Mouse (Mus musculus): ENCODE results near the gene Rora. TPM values are rescaled to one million over a fixed set of nuclear protein-coding genes. Genes with fewer than 3 reads are reported as not detected.
A peak's percentile ranks its signal among the peaks of the same experiment; 100 is the strongest.

Gene Rora
- polyA plus RNA-seq, 1 experiment, result 11.7 TPM

DNA sequence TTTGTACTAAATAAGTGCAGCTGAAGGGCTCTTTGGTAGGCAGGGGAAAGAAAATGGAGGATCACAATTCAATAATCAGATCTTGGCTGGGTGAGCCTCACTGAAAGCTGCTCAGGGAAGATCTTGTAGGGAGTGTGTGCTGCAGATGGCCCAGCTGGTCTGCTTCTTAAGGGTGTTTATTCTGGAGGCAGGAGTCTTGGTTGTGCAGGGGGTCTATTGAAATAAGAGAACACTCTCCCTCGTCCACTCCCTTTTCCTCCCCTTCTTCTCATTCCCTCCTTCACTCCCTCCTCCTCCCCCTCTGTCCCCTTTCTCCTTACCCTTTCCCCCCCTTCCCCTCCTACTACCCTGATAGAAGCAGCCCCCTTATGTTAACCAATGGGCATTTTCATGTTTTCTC is 167.8 kb downstream of the Rora start:
- no peak for TF ChIP-seq CTCF (IDR thresholded peaks at IDR 0.05; ENCODE audit: borderline replicate concordance, extremely low read depth, insufficient read depth, insufficient read length)
- TF ChIP-seq POLR2A (IDR thresholded peaks at IDR 0.05; ENCODE audit: borderline replicate concordance, extremely low read depth, insufficient read depth, insufficient read length, poor library complexity, severe bottlenecking), result no peak
- no peak for DNase-seq (ENCODE audit: low read depth)

DNA sequence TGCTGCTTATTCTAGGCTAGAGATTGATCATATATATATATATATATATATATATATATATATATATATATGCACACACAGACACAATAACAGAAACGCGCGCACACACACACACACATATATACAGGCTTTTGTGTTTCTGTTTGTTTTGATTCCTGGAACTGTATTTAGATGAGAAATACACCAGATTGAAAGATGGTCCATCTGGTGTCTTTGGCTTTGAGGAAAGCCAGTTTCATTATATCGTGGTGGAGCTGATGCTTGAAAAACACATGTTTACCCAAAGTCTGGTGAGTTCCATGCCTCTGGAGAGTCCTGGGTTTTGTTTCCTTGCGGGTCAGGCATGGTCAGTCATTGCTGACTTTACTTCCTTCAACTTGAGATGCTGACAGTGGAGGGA is 169.7 kb downstream of the Rora start:
- TF ChIP-seq CTCF (IDR thresholded peaks at IDR 0.05; ENCODE audit: borderline replicate concordance, extremely low read depth, insufficient read depth, insufficient read length) (no peak), POLR2A (IDR thresholded peaks at IDR 0.05; ENCODE audit: borderline replicate concordance, extremely low read depth, insufficient read depth, insufficient read length, poor library complexity, severe bottlenecking) (no peak)
- DNase-seq (ENCODE audit: low read depth), result peak; percentile 49

DNA sequence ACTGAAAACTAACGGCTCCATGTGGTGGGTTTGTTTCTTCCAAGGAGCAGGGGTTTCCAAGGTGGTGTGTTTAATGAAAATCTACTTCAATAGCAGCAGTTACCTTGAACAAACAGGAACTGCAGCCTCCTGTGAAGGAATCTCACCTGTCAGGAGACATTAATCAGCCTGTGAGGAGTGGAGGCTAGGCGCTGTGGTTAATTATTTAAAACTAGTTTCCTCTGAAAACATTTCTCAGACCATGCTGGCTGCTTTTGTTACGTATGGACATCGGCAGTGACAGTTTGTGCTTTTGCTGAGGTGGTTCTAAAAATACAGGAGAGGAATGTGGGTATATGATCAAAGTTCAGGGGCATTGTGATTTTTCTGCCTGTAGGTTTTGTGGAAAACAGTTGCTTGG is 171.5 kb downstream of the Rora start:
- DNase-seq (ENCODE audit: low read depth), result no peak
- TF ChIP-seq POLR2A (IDR thresholded peaks at IDR 0.05; ENCODE audit: borderline replicate concordance, extremely low read depth, insufficient read depth, insufficient read length, poor library complexity, severe bottlenecking) (no peak), CTCF (IDR thresholded peaks at IDR 0.05; ENCODE audit: borderline replicate concordance, extremely low read depth, insufficient read depth, insufficient read length) (no peak)

DNA sequence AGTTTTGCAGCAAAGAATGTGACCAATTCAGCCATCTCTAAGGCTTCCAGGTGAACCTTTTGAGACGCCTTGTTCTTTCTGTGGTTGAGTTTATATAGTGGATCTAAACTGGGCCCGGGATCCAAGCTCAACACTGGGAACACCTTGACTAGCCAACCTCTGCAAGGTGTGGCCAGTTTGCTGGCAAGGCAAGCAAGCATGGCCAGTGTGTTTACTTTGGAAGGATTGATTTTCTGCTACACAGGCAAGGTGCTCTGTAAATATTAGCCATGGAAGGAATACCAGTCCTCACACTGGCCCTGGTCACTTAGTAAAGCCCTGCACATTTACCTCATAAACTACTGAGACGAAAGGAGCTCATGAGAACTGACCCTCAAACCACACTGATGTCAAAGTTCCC is 172.3 kb downstream of the Rora start:
- no peak for DNase-seq (ENCODE audit: low read depth)
- TF ChIP-seq POLR2A (IDR thresholded peaks at IDR 0.05; ENCODE audit: borderline replicate concordance, extremely low read depth, insufficient read depth, insufficient read length, poor library complexity, severe bottlenecking), result no peak
- TF ChIP-seq CTCF (IDR thresholded peaks at IDR 0.05; ENCODE audit: borderline replicate concordance, extremely low read depth, insufficient read depth, insufficient read length), result no peak

DNA sequence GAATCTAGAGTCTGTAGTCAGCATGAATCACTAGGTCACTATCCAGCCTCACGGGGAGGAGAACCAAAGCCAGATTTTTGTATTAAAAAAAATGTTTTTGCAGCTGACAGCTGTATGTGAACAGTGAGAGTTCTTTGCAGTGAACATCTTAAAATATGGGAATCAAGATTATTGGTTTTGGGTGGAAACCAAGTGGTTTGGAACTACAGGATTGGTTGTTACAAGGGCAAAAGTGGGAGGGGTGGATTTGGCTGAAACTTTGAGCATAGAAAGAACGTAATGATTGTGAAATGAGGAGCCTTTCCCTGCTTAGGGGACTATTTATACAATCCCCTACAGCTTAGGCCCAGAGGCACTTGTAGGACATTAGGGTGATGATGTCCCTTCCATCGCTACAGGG is 173.9 kb downstream of the Rora start:
- TF ChIP-seq CTCF (IDR thresholded peaks at IDR 0.05; ENCODE audit: borderline replicate concordance, extremely low read depth, insufficient read depth, insufficient read length) (no peak), POLR2A (IDR thresholded peaks at IDR 0.05; ENCODE audit: borderline replicate concordance, extremely low read depth, insufficient read depth, insufficient read length, poor library complexity, severe bottlenecking) (no peak)
- DNase-seq (ENCODE audit: low read depth), result peak; percentile 39

DNA sequence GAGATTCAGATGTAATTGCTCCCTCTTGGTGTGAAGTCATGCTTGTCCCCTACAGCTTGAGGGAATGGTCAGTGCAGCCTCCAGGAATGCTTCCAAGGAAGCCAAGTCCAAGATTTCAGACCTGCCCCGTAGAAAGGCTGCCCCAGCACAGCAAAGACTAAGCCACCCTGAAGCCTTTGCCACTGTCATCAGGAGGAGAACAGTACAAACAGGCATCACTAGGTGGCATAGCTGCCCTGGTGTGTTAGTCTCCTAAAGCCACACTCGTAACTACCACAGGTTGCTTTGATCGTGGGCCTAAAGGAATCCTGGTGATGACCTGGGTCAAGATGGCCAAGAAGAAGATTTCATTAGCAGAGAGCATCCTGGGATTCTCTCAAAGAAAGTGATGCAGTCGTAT is 176.3 kb downstream of the Rora start:
- TF ChIP-seq CTCF (IDR thresholded peaks at IDR 0.05; ENCODE audit: borderline replicate concordance, extremely low read depth, insufficient read depth, insufficient read length) (peak; percentile 42; the same call in 1 of the 2 replicates), POLR2A (IDR thresholded peaks at IDR 0.05; ENCODE audit: borderline replicate concordance, extremely low read depth, insufficient read depth, insufficient read length, poor library complexity, severe bottlenecking) (no peak)
- peak; percentile 42 for DNase-seq (ENCODE audit: low read depth)

DNA sequence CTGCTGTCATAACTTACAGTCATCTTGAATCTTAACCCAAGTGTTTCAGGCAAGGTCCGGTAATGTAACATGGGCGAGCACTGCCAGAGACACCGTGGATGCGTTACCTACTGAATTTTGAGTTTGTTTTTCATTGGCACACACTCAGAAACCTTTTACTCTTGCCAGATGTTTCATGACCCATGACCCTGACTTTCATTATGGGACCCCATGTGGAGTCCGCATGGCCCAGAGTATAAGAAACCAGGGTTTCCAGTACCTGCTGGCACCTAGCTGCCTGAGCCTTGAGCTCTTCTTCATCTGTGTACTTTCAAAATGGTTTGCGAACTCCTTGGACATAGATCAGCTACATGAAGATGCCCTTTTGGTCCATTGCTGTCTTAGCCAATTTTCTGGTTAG is 179.7 kb downstream of the Rora start:
- DNase-seq (ENCODE audit: low read depth), result no peak
- TF ChIP-seq CTCF (IDR thresholded peaks at IDR 0.05; ENCODE audit: borderline replicate concordance, extremely low read depth, insufficient read depth, insufficient read length) (no peak), POLR2A (IDR thresholded peaks at IDR 0.05; ENCODE audit: borderline replicate concordance, extremely low read depth, insufficient read depth, insufficient read length, poor library complexity, severe bottlenecking) (no peak)

DNA sequence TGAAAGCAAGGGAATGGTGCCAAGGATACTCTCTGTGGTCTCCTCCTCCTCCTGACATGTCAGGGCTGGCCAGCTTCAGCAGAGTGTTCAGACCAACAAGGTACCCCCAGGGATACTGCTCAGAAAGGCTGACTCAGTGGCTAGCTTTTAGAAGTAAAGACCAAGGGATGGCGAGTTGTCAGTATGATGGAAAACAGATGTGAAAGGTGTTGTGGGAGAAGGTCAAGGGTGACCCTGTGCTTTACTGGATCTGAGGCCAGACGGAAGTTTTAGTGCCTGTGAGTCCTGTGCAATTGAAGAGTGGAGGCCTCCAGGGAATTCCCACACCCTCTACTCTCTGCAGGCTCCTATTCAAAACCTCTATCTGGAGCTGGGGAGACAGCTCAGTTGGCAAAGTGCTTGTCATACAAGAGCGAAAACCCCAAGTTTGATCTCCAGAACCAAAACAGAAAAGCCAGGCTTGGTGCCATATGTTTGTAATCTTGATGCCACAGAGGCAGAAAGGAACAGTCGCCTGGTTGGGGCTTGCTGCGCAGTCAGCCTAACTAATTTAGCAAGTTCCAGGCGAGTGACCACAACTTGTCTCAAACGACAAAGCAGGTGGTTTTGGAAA is 181.6 kb downstream of the Rora start:
- TF ChIP-seq CTCF (IDR thresholded peaks at IDR 0.05; ENCODE audit: borderline replicate concordance, extremely low read depth, insufficient read depth, insufficient read length), result no peak
- TF ChIP-seq POLR2A (IDR thresholded peaks at IDR 0.05; ENCODE audit: borderline replicate concordance, extremely low read depth, insufficient read depth, insufficient read length, poor library complexity, severe bottlenecking), result no peak
- DNase-seq (ENCODE audit: low read depth), result no peak

DNA sequence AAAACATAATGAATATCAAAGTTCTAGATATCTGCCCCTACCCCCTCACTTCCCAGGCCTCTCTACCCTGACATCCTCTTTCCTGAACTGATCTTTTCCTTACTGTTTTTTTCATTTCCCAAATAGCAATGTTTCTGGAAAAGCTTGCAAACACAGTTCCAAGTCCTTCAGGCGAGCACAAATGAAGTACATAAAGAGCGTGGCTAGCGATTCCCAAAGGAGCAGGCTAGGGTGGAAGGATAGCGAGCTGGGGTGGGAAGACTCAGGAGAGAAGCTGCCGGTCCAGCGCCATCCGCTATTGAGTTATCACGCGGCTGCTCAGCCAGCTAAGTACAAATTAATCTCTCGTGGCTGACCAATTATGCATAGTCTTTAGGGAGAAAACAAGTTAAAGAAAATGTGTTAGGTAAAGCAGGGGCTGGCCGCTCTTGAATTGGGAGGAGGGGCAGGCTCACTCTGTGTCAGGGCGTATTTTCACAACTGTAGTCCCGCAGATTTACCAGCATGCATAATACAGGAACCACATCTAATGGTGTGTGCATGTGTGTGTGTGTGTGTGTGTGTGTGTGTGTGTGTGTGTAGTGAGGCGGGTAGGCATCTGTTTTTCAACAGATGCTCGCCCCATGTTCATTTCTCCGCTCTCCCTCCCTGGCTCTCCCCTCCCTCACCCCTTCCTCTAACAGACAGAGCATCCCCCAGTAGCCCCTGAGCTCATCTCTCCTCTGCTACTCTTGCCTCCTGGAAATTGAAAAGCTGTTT is 188.7 kb downstream of the Rora start:
- peak; percentile 81 for DNase-seq (ENCODE audit: low read depth)
- TF ChIP-seq CTCF (IDR thresholded peaks at IDR 0.05; ENCODE audit: borderline replicate concordance, extremely low read depth, insufficient read depth, insufficient read length) (no peak), POLR2A (IDR thresholded peaks at IDR 0.05; ENCODE audit: borderline replicate concordance, extremely low read depth, insufficient read depth, insufficient read length, poor library complexity, severe bottlenecking) (no peak)

DNA sequence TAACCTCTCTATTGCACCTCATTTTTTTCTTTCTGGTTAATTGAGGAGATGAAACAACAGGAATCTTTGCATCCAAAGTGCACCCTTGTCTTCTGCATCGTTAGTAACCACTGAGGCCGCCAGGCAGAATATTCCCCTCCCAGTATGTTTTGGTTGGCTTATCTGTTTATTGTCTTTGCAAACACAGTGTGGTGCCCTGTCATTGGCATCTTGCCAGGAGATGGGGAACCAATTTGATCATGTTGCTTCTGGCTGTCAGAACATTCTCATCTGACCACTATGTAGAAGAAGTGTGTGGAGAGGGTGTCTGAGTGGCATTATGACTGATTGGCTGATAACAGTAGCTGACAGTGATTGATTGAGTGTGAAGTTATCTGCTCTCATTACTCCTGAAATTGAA is 192.0 kb downstream of the Rora start:
- DNase-seq (ENCODE audit: low read depth), result peak; percentile 49
- TF ChIP-seq POLR2A (IDR thresholded peaks at IDR 0.05; ENCODE audit: borderline replicate concordance, extremely low read depth, insufficient read depth, insufficient read length, poor library complexity, severe bottlenecking) (no peak), CTCF (IDR thresholded peaks at IDR 0.05; ENCODE audit: borderline replicate concordance, extremely low read depth, insufficient read depth, insufficient read length) (no peak)

DNA sequence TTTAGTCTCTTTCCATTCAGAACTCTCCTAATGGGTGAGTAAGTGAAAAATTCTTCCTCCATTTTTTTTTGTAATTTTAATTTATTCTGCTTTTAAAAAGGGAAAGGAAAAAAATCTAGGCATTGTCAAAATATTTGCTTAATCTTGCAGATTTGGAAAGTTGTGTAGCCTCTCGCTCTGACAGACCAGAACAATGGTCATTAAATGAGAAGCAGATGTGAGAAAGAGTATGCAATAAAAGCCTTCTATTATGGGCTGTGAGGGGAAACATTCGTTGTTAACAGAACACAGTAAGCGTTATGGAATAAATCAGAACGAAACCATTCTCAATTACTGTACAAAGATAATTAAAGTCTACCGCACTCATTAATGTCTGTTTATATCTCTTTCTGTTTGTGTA is 196.7 kb downstream of the Rora start:
- no peak for DNase-seq (ENCODE audit: low read depth)
- TF ChIP-seq POLR2A (IDR thresholded peaks at IDR 0.05; ENCODE audit: borderline replicate concordance, extremely low read depth, insufficient read depth, insufficient read length, poor library complexity, severe bottlenecking) (no peak), CTCF (IDR thresholded peaks at IDR 0.05; ENCODE audit: borderline replicate concordance, extremely low read depth, insufficient read depth, insufficient read length) (no peak)

DNA sequence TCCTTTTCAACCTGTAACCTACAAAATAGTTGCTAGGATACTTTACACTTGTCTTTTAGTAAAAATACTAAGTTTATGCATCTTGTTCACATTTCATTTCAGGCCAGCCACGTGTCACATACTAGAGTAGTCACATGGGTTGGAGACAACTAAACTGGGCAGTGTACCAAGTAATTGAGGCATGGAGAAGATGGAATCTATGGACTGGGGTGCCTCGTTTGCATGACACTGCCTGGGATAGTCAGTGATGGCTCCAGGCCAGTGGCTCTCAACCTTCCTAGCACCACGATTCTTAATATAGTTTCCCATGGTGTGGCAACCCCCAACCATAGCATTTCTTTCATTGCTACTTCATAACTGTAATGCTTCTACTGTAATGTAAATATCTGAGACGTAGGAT is 198.6 kb downstream of the Rora start:
- no peak for TF ChIP-seq CTCF (IDR thresholded peaks at IDR 0.05; ENCODE audit: borderline replicate concordance, extremely low read depth, insufficient read depth, insufficient read length)
- DNase-seq (ENCODE audit: low read depth), result peak; percentile 52

Data from brain, embryonic 14.5 days (tissue).